Mouse (Mus musculus): ENCODE results near the gene Dnaja3. TPM values are rescaled to one million over a fixed set of nuclear protein-coding genes. Genes with fewer than 3 reads are reported as not detected.

Dnaja3 gene
- polyA plus RNA-seq, 1 experiment = 64.0 TPM

DNA sequence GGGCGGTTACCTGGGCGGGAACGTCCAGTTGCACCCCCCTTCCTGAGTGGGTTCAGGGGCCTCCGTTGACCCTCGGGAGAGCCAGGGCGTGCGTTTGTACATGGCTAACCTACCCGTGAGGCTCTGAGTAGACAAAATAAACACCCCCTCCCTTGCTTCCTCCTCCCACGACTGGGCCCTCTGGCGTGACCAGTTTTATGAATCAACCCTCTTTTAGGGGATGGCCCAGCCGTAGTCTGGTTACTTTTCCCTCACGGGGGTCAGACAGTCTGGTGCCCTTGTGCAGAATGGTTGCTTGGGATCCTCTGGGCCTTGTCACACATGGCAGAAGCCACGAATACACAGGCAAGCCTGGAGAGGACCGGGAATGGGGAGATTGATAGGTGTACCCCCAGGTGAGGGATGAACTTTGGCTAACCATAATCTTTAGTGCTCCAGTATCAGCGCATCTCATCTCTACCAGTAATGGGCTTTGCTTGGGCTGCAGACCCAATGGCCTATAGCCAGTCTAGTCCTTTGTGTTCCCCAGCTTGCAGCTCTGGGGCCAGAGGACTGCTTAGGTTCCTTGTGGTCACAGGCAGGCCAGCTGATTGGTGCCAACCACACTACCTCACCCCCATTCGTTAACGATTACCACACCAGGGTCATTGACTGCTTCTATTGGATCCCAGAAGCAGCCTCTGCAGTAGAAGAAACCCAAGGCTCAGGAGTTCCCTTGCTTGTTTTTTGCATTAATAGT is 647 bp downstream of the Dnaja3 start:
- 62% methylated on average over 17 of the region's 17 CpGs for WGBS
- H3K27ac ChIP-seq (ENCODE audit: insufficient read depth, low read length) = no peak overlapping the region

DNA sequence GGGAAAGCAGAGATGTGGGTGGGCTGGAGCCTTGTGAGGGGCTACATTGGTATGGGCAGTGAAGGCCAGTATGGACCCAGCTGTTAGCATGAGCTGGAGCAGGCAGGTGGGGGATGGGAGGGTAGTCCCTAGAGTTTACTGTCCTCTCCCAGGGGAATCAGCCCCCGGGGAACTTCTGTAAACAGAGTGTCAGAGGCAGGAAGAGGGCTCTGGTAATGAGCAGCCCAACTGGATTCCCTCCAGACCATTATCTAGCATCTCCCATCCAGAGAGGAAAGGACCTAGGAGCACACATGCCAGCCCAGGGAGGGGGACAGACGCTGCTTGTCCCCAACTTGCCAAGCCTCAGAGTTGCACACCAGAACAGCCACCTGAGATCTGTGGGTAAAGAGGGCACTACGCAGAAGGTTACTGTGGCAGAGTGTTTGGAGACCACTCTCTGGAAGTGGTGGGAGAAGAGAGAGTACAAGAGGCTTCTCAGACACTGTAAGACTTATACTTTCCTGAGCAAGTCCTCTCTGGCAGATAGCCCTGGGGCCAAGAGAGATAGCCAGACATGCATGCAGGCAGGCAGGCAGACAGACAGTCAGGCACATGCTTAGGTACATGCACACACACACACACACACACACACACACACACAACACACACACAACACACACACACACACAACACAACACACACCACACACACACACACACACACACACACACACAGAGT is 1.5 kb downstream of the Dnaja3 start:
- TF ChIP-seq POLR2A (IDR thresholded peaks at IDR 0.05; ENCODE audit: borderline replicate concordance, insufficient read depth, low read length) (no peak), CTCF (IDR thresholded peaks at IDR 0.05; ENCODE audit: borderline replicate concordance, insufficient read depth, low read depth, low read length) (no peak)
- no peak overlapping the region for H3K27ac ChIP-seq (ENCODE audit: insufficient read depth, low read length)
- H3K27me3 ChIP-seq (ENCODE audit: control insufficient read depth, insufficient read depth, low read length) = no peaks in the 10 kb centered on the region
- H3K4me3 ChIP-seq (replicated peaks; ENCODE audit: insufficient read depth, low read depth, low read length) = no peak overlapping the region
- DNase-seq = no peak
- peaks cover 20% of the 10 kb centered on the region for H3K4me1 ChIP-seq (ENCODE audit: control insufficient read depth, insufficient read depth, low read length)
- WGBS = 70% methylated on average over 3 of the region's 3 CpGs

More for the DNA sequence above, 647 bp downstream of the Dnaja3 start:
- TF ChIP-seq POLR2A (IDR thresholded peaks at IDR 0.05; ENCODE audit: borderline replicate concordance, insufficient read depth, low read length) (no peak), CTCF (IDR thresholded peaks at IDR 0.05; ENCODE audit: borderline replicate concordance, insufficient read depth, low read depth, low read length) (no peak)
- DNase-seq = no peak
- no peak overlapping the region for H3K4me3 ChIP-seq (replicated peaks; ENCODE audit: insufficient read depth, low read depth, low read length)
- H3K27me3 ChIP-seq (ENCODE audit: control insufficient read depth, insufficient read depth, low read length) = no peaks in the 10 kb centered on the region
- peaks cover 20% of the 10 kb centered on the region for H3K4me1 ChIP-seq (ENCODE audit: control insufficient read depth, insufficient read depth, low read length)

DNA sequence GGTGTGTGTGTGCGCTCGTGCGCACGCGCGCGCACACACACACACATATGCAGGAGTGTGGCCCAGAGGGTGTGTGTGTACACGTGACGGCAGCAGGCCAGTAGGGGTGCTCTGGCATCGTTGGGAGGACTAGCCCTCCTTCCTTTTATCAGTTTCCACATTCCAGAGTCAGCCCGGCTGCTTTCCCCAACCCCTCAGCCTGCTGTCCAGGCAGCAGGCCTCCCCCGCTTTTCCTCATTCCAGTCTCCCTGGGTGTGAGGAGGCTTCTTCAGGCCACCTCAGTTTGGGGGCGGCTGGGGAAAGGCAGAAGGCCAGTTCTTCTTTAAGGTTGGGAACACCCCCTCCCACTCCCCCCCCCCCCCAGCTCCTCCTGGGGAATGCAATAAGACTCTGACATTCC is 2.4 kb downstream of the Dnaja3 start:
- TF ChIP-seq CTCF (IDR thresholded peaks at IDR 0.05; ENCODE audit: borderline replicate concordance, insufficient read depth, low read depth, low read length) (no peak), POLR2A (IDR thresholded peaks at IDR 0.05; ENCODE audit: borderline replicate concordance, insufficient read depth, low read length) (no peak)
- Histone ChIP-seq H3K4me3 (replicated peaks; ENCODE audit: insufficient read depth, low read depth, low read length) (no peak overlapping the region), H3K27me3 (ENCODE audit: control insufficient read depth, insufficient read depth, low read length) (no peaks in the 10 kb centered on the region), H3K27ac (ENCODE audit: insufficient read depth, low read length) (no peak overlapping the region), H3K4me1 (ENCODE audit: control insufficient read depth, insufficient read depth, low read length) (peaks cover 20% of the 10 kb centered on the region)
- peak in 1 of 2 experiments; percentile 10 for DNase-seq
- WGBS = 81% methylated on average over 13 of the region's 13 CpGs

DNA sequence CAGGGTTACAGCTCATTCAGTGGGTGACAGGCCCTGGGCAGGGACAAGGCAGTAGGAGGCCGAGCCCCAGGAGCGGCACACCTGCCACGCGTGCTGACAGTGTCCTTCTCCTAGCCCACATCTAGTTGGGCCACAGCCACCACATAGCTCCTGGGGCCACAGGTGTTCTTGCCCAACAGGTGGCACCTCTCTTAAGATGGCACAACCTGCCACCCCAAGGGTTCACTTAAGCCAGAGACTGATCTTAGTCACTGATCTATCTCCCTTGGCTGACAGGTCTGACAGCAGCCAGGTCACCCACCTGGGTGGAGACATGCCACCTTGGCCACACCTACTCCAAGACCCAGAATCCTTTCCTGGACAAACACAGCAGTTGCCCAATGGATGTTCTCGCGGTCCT is 3.1 kb downstream of the Dnaja3 start:
- no peak for TF ChIP-seq POLR2A (IDR thresholded peaks at IDR 0.05; ENCODE audit: borderline replicate concordance, insufficient read depth, low read length)
- WGBS = 80% methylated on average over 6 of the region's 6 CpGs
- no peak overlapping the region for H3K4me3 ChIP-seq (replicated peaks; ENCODE audit: insufficient read depth, low read depth, low read length)
- peaks cover 20% of the 10 kb centered on the region for H3K4me1 ChIP-seq (ENCODE audit: control insufficient read depth, insufficient read depth, low read length)
- no peaks in the 10 kb centered on the region for H3K27me3 ChIP-seq (ENCODE audit: control insufficient read depth, insufficient read depth, low read length)
- DNase-seq = peak in 1 of 2 experiments; percentile 17
- no peak overlapping the region for H3K27ac ChIP-seq (ENCODE audit: insufficient read depth, low read length)

DNA sequence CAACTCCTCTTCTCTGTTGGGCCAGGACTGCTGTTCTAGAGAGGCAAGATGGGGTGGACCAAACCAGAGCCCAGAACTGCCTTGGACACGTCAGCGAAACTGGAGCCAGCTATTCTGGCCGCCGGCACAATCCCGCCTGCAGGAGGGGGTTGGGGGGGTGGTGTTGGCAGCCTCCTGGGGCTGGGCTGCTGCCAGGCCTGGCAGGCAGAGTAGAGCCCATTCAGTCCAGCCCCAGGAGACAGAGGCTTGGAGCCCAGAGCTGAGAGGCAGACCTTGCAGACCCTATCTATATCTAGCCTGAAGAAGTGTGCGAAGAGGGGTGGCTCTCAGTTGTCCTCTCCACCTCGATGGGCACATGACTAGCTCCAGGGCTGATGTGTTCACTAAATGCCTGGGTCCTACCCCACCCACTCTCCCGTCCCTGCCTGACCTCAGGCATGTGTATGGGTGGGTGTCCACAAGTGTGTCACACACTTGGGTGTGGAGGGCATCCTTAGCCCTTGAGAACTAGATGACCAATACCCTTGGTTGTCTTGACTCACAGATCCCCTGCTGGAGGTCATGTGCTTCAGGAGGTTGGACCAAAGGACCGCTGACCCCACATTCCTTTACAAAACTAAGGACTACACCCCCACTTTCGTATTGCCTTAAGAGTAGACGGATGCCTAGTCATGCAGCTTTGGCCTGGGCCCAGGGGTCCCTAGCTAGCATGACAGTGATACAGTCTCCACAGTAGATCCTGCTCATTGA is 4.1 kb downstream of the Dnaja3 start:
- no peak for TF ChIP-seq CTCF (IDR thresholded peaks at IDR 0.05; ENCODE audit: borderline replicate concordance, insufficient read depth, low read depth, low read length)
- TF ChIP-seq POLR2A (IDR thresholded peaks at IDR 0.05; ENCODE audit: borderline replicate concordance, insufficient read depth, low read length) = no peak
- Histone ChIP-seq H3K4me3 (replicated peaks; ENCODE audit: insufficient read depth, low read depth, low read length) (no peak overlapping the region), H3K27ac (ENCODE audit: insufficient read depth, low read length) (no peak overlapping the region), H3K27me3 (ENCODE audit: control insufficient read depth, insufficient read depth, low read length) (no peaks in the 10 kb centered on the region), H3K4me1 (ENCODE audit: control insufficient read depth, insufficient read depth, low read length) (peaks cover 20% of the 10 kb centered on the region)
- peak; percentile 81 to 85 for DNase-seq
- 27% methylated on average over 11 of the region's 11 CpGs for WGBS

DNA sequence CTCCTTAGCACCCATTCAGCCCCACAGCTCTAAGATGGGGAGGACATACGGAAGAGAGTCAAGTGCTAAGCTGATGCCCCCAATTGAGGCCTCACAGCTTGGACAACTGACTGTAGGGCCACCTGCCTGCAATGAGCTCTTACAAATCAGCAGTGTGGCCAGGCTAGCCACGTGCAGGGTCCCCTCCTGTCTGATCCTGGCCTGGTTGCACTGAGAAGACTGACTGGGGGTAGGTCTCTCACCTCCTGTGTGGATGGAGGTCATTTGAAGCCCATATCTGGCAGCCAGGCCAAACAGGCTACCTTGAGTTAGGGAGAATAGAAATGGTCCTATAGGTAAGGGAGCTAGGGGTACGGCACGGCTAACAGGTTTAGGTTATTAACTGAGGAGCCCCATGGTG is 6.1 kb downstream of the Dnaja3 start:
- 90% methylated on average over 4 of the region's 4 CpGs for WGBS
- DNase-seq = no peak
- H3K4me1 ChIP-seq (ENCODE audit: control insufficient read depth, insufficient read depth, low read length) = peaks cover 20% of the 10 kb centered on the region
- H3K4me3 ChIP-seq (replicated peaks; ENCODE audit: insufficient read depth, low read depth, low read length) = no peak overlapping the region
- no peak for TF ChIP-seq CTCF (IDR thresholded peaks at IDR 0.05; ENCODE audit: borderline replicate concordance, insufficient read depth, low read depth, low read length)
- TF ChIP-seq POLR2A (IDR thresholded peaks at IDR 0.05; ENCODE audit: borderline replicate concordance, insufficient read depth, low read length) = no peak
- H3K27me3 ChIP-seq (ENCODE audit: control insufficient read depth, insufficient read depth, low read length) = no peaks in the 10 kb centered on the region
- H3K27ac ChIP-seq (ENCODE audit: insufficient read depth, low read length) = no peak overlapping the region

DNA sequence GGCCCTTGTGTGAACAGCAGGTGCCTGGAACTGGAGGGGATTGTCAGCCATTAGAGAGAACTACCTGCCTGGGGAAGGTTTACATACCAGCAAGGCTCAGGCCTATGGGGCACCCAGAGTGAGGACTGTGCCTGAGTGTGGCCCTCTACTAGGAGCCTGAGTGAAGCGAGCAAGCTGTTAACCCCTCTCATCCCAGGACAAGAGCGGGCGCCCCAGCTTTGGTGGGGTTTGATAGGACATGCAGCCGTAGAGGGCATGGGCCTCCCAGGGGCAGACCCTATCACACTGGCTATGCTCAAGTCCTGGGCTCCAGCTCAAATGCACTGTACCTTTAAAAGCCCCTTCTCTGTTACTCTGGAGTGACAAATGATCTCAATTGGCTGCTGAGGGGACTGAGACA is 7.0 kb downstream of the Dnaja3 start:
- H3K4me3 ChIP-seq (replicated peaks; ENCODE audit: insufficient read depth, low read depth, low read length) = no peak overlapping the region
- H3K27ac ChIP-seq (ENCODE audit: insufficient read depth, low read length) = no peak overlapping the region
- H3K27me3 ChIP-seq (ENCODE audit: control insufficient read depth, insufficient read depth, low read length) = no peaks in the 10 kb centered on the region
- WGBS = 94% methylated on average over 4 of the region's 4 CpGs
- H3K4me1 ChIP-seq (ENCODE audit: control insufficient read depth, insufficient read depth, low read length) = peaks cover 20% of the 10 kb centered on the region
- no peak for TF ChIP-seq POLR2A (IDR thresholded peaks at IDR 0.05; ENCODE audit: borderline replicate concordance, insufficient read depth, low read length)
- no peak for TF ChIP-seq CTCF (IDR thresholded peaks at IDR 0.05; ENCODE audit: borderline replicate concordance, insufficient read depth, low read depth, low read length)
- DNase-seq = no peak

Data from cerebellum, adult 2 months (tissue).